Mouse (Mus musculus) gastrocnemius, postnatal 10 days (tissue): ENCODE data around the gene Bcl6. TPM values are rescaled to one million over a fixed set of nuclear protein-coding genes. Genes with fewer than 3 reads are reported as not detected.

Experiments
- DNase-seq: peaks from one replicate; pipeline ENCODE4 v3.0.0; 2021; ENCODE audit warnings: mixed read lengths
- total RNA-seq, 2 experiments: library from RNA; stranded (reverse); gene quantifications; 2 replicates each; pipeline ENCODE4 v1.2.3; 2021

Gene Bcl6
- total RNA-seq, 2 experiments from 2014 or later, result 24.1 to 31.2 TPM

- DNase-seq, result no peak
Measured at GRCm38 (mm10) chr16:23990161-23990970, 1.7 kb upstream of the Bcl6 start.

- no peak for DNase-seq
Measured at GRCm38 (mm10) chr16:23989209-23990160, 833 bp upstream of the Bcl6 start.

- no peak for DNase-seq
Measured at GRCm38 (mm10) chr16:23988157-23988465, 541 bp downstream of the Bcl6 start.

GRCm38 (mm10) chr16:23987341-23988156 is 1.1 kb downstream of the Bcl6 start:
- DNase-seq, result peak; percentile 74

- DNase-seq, result no peak
Measured at GRCm38 (mm10) chr16:23986871-23987270, 1.8 kb downstream of the Bcl6 start.

- no peak for DNase-seq
Measured at GRCm38 (mm10) chr16:23986176-23986575, 2.5 kb downstream of the Bcl6 start.

GRCm38 (mm10) chr16:23985467-23985861 is 3.2 kb downstream of the Bcl6 start:
- DNase-seq, result peak; percentile 69

- DNase-seq, result no peak
Measured at GRCm38 (mm10) chr16:23984760-23985466, 3.7 kb downstream of the Bcl6 start.

GRCm38 (mm10) chr16:23984183-23984582 is 4.5 kb downstream of the Bcl6 start:
- peak; percentile 92 for DNase-seq

- peak; percentile 89 for DNase-seq
Measured at GRCm38 (mm10) chr16:23982891-23983588, 5.6 kb downstream of the Bcl6 start.

GRCm38 (mm10) chr16:23981925-23982851 is 6.5 kb downstream of the Bcl6 start:
- peak; percentile 79 for DNase-seq

- no peak for DNase-seq
Measured at GRCm38 (mm10) chr16:23980991-23981720, 7.5 kb downstream of the Bcl6 start.

GRCm38 (mm10) chr16:23980201-23980870 is 8.3 kb downstream of the Bcl6 start:
- DNase-seq, result no peak

- DNase-seq, result no peak
Measured at GRCm38 (mm10) chr16:23979446-23979845, 9.2 kb downstream of the Bcl6 start.

GRCm38 (mm10) chr16:23978495-23978894 is 10.2 kb downstream of the Bcl6 start:
- no peak for DNase-seq

- no peak for DNase-seq
Measured at GRCm38 (mm10) chr16:23977732-23978131, 10.9 kb downstream of the Bcl6 start.

GRCm38 (mm10) chr16:23976196-23976595 is 12.5 kb downstream of the Bcl6 start:
- no peak for DNase-seq

GRCm38 (mm10) chr16:23973635-23974367 is 14.9 kb downstream of the Bcl6 start:
- no peak for DNase-seq
